Mouse (Mus musculus) myocyte (in vitro differentiated cells): Measurements from ENCODE around the gene Fgf2.

Experiments used
- MAX ChIP-seq: IDR thresholded peaks from one replicate; pipeline ENCODE4 v1.6.1; 2011; ENCODE audit warnings: low read depth, mild to moderate bottlenecking, control low read depth
- MYOG ChIP-seq, 3 experiments: IDR thresholded peaks; one replicate each; pipeline ENCODE4 v1.6.1; 2011; ENCODE audit warnings: control low read depth in 2 of 3, low read depth in 2 of 3, mild to moderate bottlenecking in 2 of 3; ENCODE audit not compliant: insufficient read length in 2 of 3, control insufficient read depth in 1 of 3, insufficient read depth in 1 of 3
- POLR2A ChIP-seq: IDR thresholded peaks from one replicate; pipeline ENCODE4 v1.6.1; 2011; ENCODE audit warnings: low read depth, mild to moderate bottlenecking, control low read depth, moderate library complexity; ENCODE audit not compliant: insufficient read length
- USF1 ChIP-seq: IDR thresholded peaks from one replicate; pipeline ENCODE4 v1.6.1; 2011; ENCODE audit warnings: low read depth, mild to moderate bottlenecking, control low read depth, moderate library complexity

GRCm38 (mm10) chr3:37370407-37370806 is 22.3 kb downstream of the Fgf2 start:
- TF ChIP-seq POLR2A (no peak), MYOG (IDR thresholded peaks at IDR 0.05; ENCODE audit: control insufficient read depth in 1 of 3, insufficient read depth in 1 of 3, insufficient read length in 2 of 3, low read depth in 2 of 3) (no peak), USF1 (no peak), MAX (no peak)
